Mouse (Mus musculus): Measurements from ENCODE around the gene Wbp1l. TPM values are rescaled to one million over a fixed set of nuclear protein-coding genes. Genes with fewer than 3 reads are reported as not detected.

The Wbp1l gene
- polyA plus RNA-seq, 1 experiment = 293 TPM

- Histone ChIP-seq H3K27ac (ENCODE audit: insufficient read depth, low read depth, low read length) (no peak overlapping the region), H3K4me3 (ENCODE audit: insufficient read depth, low read depth, low read length) (no peak overlapping the region), H3K4me1 (ENCODE audit: control insufficient read depth, insufficient read depth, low read length) (peaks cover 62% of the 10 kb centered on the region)
- no peak for TF ChIP-seq CTCF (IDR thresholded peaks at IDR 0.05; ENCODE audit: insufficient read depth, low read depth, low read length)
- no peak for TF ChIP-seq POLR2A (IDR thresholded peaks at IDR 0.05; ENCODE audit: insufficient read depth, low read depth, low read length)
- 24% methylated on average over 16 of the region's 16 CpGs for WGBS
Measured at GRCm38 (mm10) chr19:46623194-46623667, 24.3 kb downstream of the Wbp1l start.

DNA sequence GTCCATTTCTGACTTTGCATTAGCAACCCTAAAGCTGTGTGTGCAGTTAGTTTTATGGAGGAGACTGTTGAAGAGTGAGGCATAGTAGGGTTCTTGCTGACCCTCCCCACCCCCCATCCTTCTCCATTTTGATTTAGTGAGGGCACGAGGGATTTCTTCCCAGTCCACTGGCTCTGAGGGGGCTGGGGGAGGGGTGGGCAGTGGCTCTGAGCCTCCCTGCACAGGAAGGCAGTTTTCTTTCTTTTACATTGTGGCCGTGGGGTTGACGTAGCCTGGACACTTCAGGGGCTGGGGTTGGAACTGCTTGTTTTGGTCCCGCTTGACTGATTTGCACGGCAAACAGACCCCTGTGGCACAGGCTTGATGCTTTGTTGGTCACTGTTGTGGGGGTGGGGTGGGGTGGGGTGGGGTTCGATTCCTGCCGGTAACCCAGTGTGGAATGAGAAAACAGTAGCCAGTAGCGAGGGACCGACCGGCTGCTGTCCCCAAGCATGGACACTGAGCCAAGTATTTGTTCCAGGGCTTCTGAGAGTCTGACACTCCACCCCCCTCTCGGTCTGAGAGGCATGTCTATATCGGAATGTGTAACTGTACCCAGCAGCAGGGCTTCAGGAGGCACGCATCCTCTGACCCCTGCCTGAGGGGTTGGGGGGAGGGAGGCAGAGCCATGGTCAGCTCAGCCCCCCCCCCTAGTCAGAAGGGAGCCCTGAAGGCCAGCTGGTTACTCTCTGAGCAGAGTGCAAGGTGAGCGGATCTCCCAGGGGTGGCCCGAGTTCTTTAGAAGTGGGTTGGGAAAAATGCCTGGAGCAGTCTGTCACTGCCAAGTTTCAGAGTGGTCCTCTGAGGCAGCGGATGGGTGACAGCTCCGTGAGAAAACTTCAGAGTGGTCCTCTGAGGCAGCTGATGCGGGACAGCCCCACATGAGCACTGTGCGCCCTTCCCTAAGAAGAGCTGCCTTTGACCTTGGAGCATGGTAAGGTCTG, 25.2 kb downstream of the Wbp1l start:
- no peak overlapping the region for H3K4me3 ChIP-seq (ENCODE audit: insufficient read depth, low read depth, low read length)
- 50% methylated on average over 19 of the region's 19 CpGs for WGBS
- no peak overlapping the region for H3K27ac ChIP-seq (ENCODE audit: insufficient read depth, low read depth, low read length)
- peaks cover 53% of the 10 kb centered on the region for H3K4me1 ChIP-seq (ENCODE audit: control insufficient read depth, insufficient read depth, low read length)
- TF ChIP-seq POLR2A (IDR thresholded peaks at IDR 0.05; ENCODE audit: insufficient read depth, low read depth, low read length) = no peak
- TF ChIP-seq CTCF (IDR thresholded peaks at IDR 0.05; ENCODE audit: insufficient read depth, low read depth, low read length) = no peak

GRCm38 (mm10) chr19:46625015-46625414, 26.1 kb downstream of the Wbp1l start:
- WGBS = 95% methylated on average over 12 of the region's 12 CpGs
- peaks cover 47% of the 10 kb centered on the region for H3K4me1 ChIP-seq (ENCODE audit: control insufficient read depth, insufficient read depth, low read length)
- no peak overlapping the region for H3K4me3 ChIP-seq (ENCODE audit: insufficient read depth, low read depth, low read length)
- TF ChIP-seq POLR2A (IDR thresholded peaks at IDR 0.05; ENCODE audit: insufficient read depth, low read depth, low read length) = no peak
- TF ChIP-seq CTCF (IDR thresholded peaks at IDR 0.05; ENCODE audit: insufficient read depth, low read depth, low read length) = no peak
- H3K27ac ChIP-seq (ENCODE audit: insufficient read depth, low read depth, low read length) = no peak overlapping the region

DNA sequence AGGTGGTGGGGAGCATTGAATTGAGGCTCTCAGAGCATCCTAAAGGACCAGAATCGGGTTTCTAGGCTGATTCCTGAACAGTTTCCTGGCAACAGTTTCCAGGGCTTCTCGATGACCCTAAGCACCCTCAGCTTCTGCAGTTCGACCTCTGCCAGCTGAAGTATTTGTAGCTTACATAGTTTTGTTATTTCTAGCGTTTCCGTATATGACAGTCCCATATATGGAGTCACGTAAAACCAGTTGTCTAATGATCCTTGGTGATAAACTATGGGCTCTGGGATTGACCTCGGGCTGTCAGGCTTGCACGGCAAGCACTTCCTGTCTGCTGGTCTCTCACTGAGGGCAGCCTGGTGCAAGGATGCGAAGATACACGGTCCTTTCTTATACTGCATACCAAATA, 26.6 kb downstream of the Wbp1l start:
- H3K27ac ChIP-seq (ENCODE audit: insufficient read depth, low read depth, low read length) = no peak overlapping the region
- TF ChIP-seq POLR2A (IDR thresholded peaks at IDR 0.05; ENCODE audit: insufficient read depth, low read depth, low read length) (no peak), CTCF (IDR thresholded peaks at IDR 0.05; ENCODE audit: insufficient read depth, low read depth, low read length) (no peak)

DNA sequence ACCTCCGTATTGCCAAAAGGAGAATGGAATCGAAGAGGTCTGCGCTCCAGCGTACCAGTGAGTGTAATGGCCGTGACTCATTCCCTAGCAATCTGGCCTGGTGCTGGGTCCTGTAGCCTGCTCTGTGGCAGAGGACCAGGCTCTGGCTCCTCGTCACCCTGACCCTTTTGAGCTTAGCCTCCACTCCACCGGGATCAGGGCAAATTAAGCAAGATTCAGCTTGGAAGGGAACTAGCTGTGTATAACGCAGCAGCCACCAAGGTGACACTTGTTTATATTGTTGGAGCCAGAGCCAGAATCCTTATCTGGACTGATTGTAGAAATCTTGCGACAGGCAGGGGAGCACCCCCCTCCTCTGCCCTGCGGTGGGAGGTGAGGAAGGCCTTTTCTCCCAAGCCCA, 29.5 kb downstream of the Wbp1l start:
- H3K4me3 ChIP-seq (ENCODE audit: insufficient read depth, low read depth, low read length) = no peak overlapping the region
- WGBS = 81% methylated on average over 10 of the region's 10 CpGs
- no peak overlapping the region for H3K27ac ChIP-seq (ENCODE audit: insufficient read depth, low read depth, low read length)
- TF ChIP-seq POLR2A (IDR thresholded peaks at IDR 0.05; ENCODE audit: insufficient read depth, low read depth, low read length) = no peak
- TF ChIP-seq CTCF (IDR thresholded peaks at IDR 0.05; ENCODE audit: insufficient read depth, low read depth, low read length) = no peak
- H3K4me1 ChIP-seq (ENCODE audit: control insufficient read depth, insufficient read depth, low read length) = peaks cover 16% of the 10 kb centered on the region

More for the DNA sequence above, 26.6 kb downstream of the Wbp1l start:
- WGBS = 88% methylated on average over 10 of the region's 10 CpGs
- H3K4me3 ChIP-seq (ENCODE audit: insufficient read depth, low read depth, low read length) = no peak overlapping the region
- peaks cover 42% of the 10 kb centered on the region for H3K4me1 ChIP-seq (ENCODE audit: control insufficient read depth, insufficient read depth, low read length)

DNA sequence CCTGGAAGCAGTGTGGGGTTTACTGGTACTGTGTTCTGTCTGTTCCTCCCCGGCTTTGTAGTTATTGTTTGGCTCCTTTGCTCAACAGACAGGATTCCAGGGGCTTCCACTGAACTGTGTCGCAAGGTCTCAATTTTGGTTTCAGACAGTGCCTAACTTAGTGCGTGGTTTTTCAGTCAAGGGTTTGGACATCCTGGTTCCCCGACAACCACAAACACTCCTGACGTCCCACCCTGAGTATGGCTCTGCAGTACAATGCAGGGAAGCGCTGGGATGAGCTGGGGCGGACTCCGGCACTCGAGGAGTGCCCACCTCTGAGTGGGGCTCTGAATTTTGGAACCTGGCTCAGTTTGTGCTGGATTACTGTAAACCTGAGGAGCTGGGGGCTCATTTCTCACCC, 30.9 kb downstream of the Wbp1l start:
- H3K4me3 ChIP-seq (ENCODE audit: insufficient read depth, low read depth, low read length) = no peak overlapping the region
- TF ChIP-seq POLR2A (IDR thresholded peaks at IDR 0.05; ENCODE audit: insufficient read depth, low read depth, low read length) (no peak), CTCF (IDR thresholded peaks at IDR 0.05; ENCODE audit: insufficient read depth, low read depth, low read length) (no peak)
- H3K4me1 ChIP-seq (ENCODE audit: control insufficient read depth, insufficient read depth, low read length) = 0 out of 2 replicates have a peak, but pooled peaks cover 2% of the 10 kb centered on the region
- 83% methylated on average over 9 of the region's 9 CpGs for WGBS
- H3K27ac ChIP-seq (ENCODE audit: insufficient read depth, low read depth, low read length) = no peak overlapping the region

GRCm38 (mm10) chr19:46631637-46632036, 32.8 kb downstream of the Wbp1l start:
- no peak overlapping the region for H3K4me3 ChIP-seq (ENCODE audit: insufficient read depth, low read depth, low read length)
- TF ChIP-seq POLR2A (IDR thresholded peaks at IDR 0.05; ENCODE audit: insufficient read depth, low read depth, low read length) = no peak
- TF ChIP-seq CTCF (IDR thresholded peaks at IDR 0.05; ENCODE audit: insufficient read depth, low read depth, low read length) = no peak
- peaks cover 3% of the 10 kb centered on the region; the same call in 1 of the 2 replicates for H3K4me1 ChIP-seq (ENCODE audit: control insufficient read depth, insufficient read depth, low read length)
- H3K27ac ChIP-seq (ENCODE audit: insufficient read depth, low read depth, low read length) = no peak overlapping the region
- WGBS = 90% methylated on average over 9 of the region's 9 CpGs

GRCm38 (mm10) chr19:46635766-46636165, 36.9 kb downstream of the Wbp1l start:
- Histone ChIP-seq H3K4me3 (ENCODE audit: insufficient read depth, low read depth, low read length) (no peak overlapping the region), H3K4me1 (ENCODE audit: control insufficient read depth, insufficient read depth, low read length) (peaks cover 14% of the 10 kb centered on the region), H3K27ac (ENCODE audit: insufficient read depth, low read depth, low read length) (no peak overlapping the region)
- 81% methylated on average over 9 of the region's 9 CpGs for WGBS
- TF ChIP-seq CTCF (IDR thresholded peaks at IDR 0.05; ENCODE audit: insufficient read depth, low read depth, low read length) = no peak
- TF ChIP-seq POLR2A (IDR thresholded peaks at IDR 0.05; ENCODE audit: insufficient read depth, low read depth, low read length) = no peak

GRCm38 (mm10) chr19:46637598-46637997, 38.7 kb downstream of the Wbp1l start:
- WGBS = 78% methylated on average over 6 of the region's 6 CpGs
- no peak overlapping the region for H3K27ac ChIP-seq (ENCODE audit: insufficient read depth, low read depth, low read length)

More at GRCm38 (mm10) chr19:46637598-46637997, 38.7 kb downstream of the Wbp1l start:
- H3K4me1 ChIP-seq (ENCODE audit: control insufficient read depth, insufficient read depth, low read length) = peaks cover 30% of the 10 kb centered on the region
- TF ChIP-seq CTCF (IDR thresholded peaks at IDR 0.05; ENCODE audit: insufficient read depth, low read depth, low read length) = no peak
- no peak for TF ChIP-seq POLR2A (IDR thresholded peaks at IDR 0.05; ENCODE audit: insufficient read depth, low read depth, low read length)
- H3K4me3 ChIP-seq (ENCODE audit: insufficient read depth, low read depth, low read length) = no peak overlapping the region
